Mouse (Mus musculus) frontal cortex, postnatal 36 days (tissue): ENCODE data around the gene Lysmd1.
"Not testable (repeated sequence)": the region's sequence is repeated elsewhere in the genome, so short reads cannot be mapped to it uniquely, and the experiment has no call there.

Experiments used
- DNase-seq, 2 experiments: peaks; one replicate each; pipeline ENCODE4 v3.0.0; 2022; ENCODE audit warnings: low spot score in 2 of 2

The Lysmd1 gene

DNA sequence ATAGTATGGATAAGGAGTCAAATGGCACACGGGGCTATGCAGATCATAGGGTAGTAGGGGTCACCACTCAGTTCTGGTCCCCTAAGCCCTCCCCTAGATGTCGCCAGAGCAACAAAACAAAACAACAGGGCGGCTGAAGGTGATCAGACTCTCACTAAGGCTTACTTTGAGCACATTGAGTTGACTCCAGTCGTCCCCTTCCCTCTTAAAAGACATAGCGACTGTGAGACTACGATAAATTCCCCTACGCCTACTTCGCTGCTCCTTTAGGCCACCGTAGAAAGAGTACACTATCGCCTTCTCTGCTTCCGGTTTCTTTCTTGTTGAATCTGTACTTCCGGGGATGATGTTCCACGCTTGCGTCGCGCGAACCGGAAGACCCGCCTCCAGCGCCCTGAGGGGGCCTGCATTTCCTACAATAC lies at the start of gene Lysmd1, which contains the start of gene Scnm1:
TSS of gene Lysmd1 (plus strand) at position 409 of the 422 bp plus-strand sequence.
TSS of gene Scnm1 (minus strand) at position 332 of the 422 bp plus-strand sequence.
- peak; percentile 88 to 95 for DNase-seq

DNA sequence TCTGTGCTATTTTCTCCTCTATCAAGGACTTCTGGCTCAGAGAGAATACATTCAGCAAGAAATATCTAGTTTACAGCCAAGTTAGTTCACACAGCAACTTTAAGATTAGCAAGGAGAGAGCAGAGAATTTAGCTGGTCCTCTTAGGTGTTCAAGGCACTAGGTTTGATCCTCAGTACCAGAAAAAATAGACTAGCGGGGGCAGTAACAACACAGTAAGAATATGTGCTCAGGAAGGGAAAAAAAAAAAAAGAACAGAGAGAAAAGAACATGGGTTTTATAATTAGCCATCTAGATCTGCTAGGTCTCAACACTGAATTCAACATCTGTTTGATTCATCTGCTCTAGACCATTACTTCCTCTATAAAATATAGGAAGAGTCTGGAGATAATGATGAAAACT lies 45.8 kb upstream of the Lysmd1 start:
- DNase-seq: no peak

DNA sequence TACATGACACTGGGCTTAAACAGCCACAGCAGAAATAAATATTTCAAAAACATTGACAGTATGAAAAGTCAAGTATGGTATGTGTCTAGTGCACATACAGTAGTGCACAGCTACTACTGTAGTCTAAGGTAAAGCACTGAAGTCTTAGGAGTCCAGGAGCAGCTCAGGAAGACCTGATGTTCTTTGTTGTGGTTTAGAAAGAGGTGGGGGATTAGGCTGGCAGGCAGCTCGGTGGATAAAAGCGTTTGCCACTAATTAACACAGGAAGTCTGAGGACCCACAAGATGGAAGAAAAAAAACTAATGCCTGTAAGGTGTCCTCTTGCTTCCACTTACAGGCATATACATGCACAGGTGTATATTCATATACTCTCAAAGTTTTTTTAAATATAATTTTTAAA lies 33.0 kb upstream of the Lysmd1 start:
- DNase-seq: no peak

DNA sequence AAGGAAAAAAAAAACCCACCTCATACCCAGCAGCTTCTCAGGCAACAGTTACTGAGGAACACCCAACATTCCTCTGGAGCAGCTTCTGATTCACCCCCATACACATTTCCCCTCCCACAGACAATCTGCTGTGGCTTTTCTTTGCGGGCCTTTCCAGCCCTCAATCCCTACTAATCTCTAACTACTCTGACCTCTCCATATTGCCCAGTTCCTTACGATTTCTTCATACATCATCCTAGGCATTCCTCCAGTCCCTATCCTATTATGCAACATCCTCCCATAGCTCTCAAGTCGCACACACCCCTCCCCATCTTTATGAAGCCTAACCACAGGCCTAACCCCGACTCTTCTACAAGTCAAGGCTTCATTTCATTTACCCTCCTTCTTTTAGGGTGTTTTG lies 28.8 kb upstream of the Lysmd1 start:
- DNase-seq: peak; percentile 42 to 67

DNA sequence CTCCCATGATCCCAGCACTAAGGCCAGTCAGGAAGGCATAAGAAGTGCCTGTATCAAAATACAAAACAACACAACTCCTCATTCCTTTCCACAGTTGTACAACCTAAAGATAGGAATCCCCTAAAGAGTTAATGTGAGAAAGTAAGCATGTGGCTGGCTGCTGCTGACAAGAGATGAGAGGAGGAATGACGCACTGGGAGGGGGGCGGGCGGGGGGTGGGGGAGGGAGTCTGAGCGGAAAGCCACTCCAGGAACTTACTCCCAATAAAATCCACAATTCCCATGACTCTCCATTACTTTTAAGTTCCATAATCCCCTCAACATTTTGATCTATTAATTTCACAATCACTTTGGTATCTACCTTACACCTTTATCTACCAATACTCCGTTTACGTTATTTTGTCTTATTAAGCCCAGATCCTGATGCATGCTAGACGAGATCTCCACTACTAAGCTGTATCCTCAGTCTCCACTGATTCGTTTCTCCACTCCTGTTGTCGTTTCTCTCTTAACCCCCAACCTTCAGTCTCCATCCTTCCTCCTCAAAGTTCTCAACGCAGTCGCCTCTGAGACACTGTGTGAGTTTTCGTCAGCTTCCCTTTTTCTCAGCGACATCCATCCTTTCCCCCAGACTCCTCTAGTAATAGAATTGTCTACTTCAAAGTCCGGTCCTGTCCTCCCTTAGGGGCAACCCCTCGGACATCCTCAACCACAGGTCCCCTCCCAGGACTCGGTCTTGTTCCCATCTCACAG lies 28.1 kb upstream of the Lysmd1 start:
- DNase-seq: no peak

DNA sequence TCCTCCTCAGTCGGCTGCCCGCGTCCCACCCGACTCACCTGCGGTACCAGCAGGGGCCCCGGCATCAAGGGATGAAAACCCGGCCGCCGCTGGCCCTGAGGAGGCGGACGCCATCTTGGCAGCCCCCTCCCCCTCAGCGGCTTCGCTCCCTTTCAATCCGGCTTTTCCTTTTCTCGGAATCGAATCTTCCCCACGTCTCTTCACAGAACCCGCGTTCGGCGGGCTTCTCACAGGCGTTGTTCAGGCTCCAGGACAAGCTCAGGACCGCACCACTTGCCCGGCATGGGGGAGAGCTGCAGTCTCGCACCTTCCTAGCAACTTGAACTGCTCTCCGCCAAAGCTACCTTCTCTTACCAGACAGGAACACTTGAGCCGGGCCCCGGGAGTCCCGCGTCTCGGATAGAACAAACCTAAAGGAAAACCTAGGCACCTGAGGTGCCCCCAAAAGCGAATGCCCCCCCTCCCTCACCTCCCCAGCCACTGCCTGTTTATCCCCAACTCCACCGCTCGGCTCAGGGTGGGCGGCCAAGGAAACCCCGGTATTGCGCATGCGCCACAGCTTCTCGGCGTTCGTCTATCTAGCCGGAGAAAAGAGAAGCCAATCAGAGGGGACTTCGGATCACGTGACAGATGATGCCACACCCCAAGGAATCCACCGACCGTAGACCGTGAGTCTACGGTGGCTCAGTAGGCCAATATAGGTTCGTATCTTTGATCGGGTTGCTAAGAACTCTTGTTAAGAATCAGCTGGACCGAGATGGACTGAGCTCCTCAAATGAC lies 27.4 kb upstream of the Lysmd1 start, which contains the start of gene Pip5k1a:
TSS of gene Pip5k1a (minus strand) at position 593 of the 780 bp plus-strand sequence.
- peak; percentile 96 to 97 for DNase-seq

DNA sequence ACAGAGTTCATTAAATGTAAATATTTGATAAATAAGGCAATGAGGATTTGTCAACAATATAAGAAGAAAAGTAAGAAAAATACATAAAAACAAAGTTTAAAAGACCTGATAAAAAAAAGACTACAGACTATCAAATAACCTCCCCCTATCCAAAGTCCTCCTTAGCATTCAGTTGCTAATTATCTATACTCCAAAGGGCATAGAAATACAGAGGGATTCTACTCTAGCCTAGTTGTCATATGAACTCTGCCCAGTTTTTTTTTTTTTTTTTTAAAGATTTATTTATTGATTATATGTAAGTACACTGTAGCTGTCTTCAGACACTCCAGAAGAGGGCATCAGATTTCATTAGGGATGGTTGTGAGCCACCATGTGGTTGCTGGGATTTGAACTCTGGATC lies 26.6 kb upstream of the Lysmd1 start:
- not testable (repeated sequence) for DNase-seq

DNA sequence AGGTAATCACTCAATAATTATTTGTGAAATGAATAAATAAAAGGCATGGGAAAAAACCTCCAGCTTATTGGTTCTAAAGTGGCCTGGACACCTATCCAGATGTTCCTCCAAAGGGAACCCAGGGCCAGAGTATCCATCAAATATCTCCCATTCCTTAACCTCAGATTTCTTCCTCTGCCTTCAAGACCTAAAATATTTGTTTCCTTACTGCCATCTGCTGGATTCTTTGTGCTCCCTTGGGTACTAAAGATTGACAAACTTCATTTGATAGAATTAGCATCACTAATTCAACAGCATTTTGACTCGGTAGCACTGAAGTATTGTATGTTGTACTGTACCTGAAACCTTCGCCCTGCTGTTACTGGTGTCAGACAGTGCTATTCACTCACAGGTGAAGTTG lies 26.0 kb upstream of the Lysmd1 start:
- DNase-seq: no peak

DNA sequence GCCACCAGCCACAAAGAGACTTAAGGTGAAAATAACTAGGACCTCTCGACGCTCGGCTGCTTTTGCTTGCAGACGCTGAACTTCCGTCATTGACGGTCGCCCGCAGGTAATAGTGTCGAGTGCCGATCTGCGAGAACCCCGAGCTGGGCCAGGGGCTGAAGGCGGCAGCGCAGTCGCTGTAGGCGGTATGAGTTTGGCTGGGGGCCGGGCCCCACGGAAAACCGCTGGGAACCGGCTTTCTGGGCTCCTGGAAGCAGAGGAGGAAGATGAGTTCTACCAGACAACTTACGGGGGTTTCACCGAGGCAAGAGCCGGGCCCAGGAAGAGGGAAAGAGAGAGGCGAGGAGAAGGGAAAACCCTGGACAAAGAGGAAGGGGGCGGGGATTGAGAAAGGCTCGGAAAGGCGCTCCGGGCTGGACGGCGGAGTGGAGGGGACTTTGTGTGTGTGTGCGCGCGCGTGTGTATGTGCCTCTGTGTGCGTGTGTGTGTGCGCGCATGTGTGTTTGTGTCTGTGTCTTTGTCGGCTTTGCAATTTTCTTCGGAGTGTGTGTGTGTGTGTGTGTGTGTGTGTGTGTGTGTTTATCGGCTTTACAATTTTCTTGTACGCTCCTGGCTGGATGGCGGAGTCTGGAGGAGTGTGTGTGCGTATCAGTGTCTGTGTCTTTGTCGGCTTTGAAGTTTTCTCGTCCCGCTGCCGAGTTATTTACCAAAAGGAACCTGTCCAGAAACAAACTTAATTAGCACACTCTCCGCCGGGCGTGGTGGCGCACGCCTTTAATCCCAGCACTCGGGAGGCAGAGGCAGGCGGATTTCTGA lies 22.8 kb upstream of the Lysmd1 start, which contains the start of gene Vps72:
TSS of gene Vps72 (plus strand) at position 112 of the 816 bp plus-strand sequence.
- peak; percentile 94 for DNase-seq

DNA sequence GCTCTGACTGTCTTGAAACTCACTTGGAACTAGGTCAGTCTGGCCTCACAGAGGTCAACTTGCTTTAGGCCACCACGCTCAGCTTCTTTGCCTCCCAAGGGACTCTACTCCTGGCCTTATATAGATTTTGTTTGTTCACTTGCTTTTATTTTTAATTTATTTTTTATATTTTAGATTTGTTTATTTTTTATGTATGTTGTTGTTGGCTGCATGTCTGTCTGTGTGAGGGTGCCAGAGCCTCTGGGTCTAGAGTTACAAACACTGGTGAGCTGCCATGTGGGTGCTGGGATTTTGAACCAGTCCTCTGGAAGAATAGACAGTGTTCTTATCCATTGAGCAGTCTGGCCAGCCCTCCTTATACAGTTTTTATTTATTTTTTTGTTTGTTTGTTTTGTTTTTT lies 21.1 kb upstream of the Lysmd1 start:
- no peak for DNase-seq

DNA sequence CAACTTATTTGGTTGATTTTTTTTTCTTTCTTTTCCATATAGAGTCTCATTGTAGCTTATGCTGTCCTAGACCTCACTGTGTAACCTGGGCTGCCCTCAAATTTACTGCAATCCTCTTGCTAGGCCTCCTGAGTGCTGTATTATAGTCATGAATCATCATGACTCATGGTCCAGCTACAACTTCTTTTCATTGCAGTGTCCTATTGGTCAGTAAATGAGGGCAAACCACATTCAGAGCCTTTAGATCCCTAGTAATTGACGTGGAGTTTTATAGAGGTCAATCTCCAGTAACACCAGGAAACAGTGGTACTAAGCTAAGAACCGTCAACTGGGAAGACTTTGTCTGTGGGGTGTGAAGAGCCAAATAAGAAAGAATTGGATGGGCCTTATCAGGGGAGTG lies 16.1 kb upstream of the Lysmd1 start:
- DNase-seq: no peak

DNA sequence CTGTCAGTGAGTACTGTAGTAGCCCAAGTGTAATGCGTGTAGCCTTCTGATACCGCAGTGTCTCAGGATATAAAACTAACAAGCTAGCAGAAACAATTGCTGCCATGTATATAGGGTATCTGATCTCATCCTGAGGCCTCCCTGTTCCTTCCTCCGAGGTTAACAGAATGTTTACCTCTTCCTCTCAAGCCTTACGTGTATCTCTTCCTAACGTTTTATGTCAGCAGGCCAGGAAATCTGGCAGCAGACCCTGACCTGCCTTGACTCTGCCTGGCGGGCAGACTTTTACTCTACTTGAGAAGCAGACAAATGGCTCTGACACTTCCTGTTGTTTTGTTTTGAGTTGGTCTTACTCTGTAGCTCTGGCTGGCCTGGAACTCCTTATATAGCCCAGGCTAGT lies 12.3 kb upstream of the Lysmd1 start:
- no peak for DNase-seq

DNA sequence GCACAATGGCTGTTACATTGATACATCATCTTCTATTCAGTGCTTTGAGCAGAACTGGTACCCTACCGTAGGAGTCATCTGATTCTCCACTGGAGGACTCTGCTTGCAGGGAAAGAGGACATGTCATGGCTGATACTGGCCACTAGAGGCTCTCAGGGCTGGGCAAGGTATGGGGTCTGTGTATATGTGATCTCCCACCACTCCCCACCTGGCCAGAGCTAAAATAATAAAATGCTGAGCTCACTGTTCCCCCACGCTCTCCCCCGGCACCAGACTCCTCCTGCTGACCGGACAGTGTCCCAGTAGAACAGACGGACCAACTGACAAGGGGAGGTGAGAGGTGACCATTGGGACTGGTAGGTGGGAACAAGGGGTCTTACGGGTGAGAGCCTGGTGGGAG lies 9.6 kb upstream of the Lysmd1 start, which contains the start of gene Tmod4:
TSS of gene Tmod4 (plus strand) at position 231 of the 400 bp plus-strand sequence.
- DNase-seq: no peak

DNA sequence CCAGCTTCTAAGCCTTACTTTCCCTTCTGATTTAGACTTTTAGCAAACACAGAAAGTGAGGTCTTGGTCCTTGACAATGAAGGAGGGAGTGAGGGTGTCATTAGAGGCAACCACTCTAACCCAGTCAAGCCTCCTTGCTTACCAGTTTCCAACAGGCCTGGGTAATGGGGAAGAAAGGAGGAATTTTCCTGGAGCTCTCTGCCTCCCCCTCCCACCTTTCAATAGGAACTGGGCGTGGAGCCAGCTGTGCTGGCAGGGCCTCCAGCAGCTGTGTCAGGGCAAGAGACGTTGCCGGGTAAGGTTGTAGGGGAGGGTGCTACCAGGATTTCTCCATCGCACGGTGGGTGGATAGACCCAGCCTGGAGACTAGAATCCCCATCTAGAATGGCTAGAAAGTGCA lies 8.9 kb upstream of the Lysmd1 start:
- DNase-seq: peak in 1 of 2 experiments; percentile 39

DNA sequence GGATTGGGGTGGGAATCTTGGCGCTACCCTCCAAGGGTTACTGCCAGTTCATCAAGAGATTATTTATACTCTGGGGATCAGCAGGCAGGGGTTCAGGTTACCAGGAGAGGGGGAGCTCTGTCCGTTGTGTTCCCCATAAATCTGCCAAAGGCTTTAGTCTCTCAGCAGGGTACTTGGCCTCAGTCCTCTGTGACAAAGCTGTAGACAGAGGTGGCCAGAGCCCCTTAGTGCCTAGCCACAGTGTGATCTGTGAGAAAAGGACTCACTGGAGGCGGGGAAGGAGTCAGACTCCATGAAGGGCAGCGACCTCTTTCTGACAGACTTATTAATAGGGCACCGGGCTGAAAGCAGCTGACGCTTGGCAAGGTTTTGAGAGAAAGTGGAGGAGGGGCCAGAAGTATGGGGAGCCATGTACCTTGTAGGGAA lies 4.6 kb upstream of the Lysmd1 start:
- DNase-seq: no peak

DNA sequence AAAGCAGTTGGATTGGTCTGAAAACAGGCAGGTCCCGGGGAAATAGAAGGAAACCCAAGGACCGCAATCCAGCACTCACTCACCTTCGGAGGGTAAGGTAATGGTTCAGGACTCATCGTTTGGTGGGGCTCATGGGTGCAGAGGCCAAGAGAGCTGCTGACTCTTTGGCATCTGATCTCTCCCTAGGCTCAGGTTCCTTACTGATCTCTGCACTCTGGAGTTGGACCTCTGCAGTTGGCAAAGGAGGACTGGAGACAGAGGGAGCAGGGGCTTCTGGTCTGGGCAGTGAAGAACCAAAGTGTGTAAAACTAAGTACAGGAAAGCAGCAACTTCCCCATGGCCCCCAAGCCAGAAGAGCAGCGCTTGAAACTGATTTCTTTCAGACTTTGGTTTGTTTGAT lies 3.8 kb upstream of the Lysmd1 start:
- DNase-seq: no peak

DNA sequence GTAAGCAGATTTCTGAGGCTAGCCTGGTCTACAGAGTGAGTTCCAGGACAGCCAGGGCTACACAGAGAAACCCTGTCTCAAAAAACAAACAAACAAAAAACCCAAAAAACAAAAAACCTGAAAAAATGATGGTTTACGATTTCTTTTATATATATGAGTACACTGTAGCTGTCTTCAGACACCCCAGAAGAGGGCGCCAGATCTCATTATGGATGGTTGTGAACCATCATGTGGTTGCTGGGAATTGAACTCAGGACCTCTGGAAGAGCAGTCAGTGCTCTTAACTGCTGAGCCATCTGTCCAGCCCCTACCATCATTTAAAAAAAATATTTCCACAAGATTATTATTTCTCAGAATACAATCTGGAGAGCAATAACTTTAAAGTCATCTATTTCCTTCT lies 1.5 kb upstream of the Lysmd1 start:
- not testable (repeated sequence) for DNase-seq

DNA sequence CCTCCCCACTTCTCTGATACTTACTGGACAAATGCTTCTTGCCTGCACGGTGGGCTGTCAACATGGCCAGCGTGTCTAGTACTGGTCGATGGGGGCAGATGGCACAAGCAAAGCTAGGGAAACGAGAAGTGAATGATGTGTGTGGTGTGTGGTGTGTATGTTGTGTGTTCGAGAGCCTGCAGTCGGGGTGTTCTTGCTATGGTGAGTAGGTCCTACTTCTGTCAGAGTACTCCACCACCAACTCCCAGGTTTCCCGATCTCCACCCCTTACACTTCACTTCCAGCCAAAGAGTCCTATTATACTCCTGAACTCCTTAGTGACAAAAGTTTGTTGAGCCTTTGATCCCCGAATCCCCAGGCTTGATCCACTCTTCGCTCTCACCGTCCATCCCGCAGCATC lies 712 bp upstream of the Lysmd1 start:
- no peak for DNase-seq

DNA sequence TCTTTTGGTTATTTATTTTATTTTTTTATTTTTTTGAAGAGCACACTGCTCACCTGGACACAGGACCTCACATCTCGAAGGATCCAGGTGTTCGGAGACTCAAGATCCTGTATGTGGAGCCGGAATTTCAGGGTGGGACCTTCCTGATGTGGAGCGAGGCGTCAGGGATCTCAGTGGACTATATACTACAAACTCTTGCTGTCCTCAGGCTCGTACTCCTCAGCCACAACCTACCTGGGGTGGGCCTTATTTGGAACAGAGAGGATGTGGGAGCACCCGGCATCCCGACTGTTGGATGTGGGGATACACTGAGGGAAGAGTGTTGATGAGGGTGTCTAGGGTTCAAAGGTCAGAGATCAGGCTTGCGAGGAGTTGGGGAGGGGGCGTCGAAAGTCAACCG lies 245 bp downstream of the Lysmd1 start:
- not testable (repeated sequence) for DNase-seq

DNA sequence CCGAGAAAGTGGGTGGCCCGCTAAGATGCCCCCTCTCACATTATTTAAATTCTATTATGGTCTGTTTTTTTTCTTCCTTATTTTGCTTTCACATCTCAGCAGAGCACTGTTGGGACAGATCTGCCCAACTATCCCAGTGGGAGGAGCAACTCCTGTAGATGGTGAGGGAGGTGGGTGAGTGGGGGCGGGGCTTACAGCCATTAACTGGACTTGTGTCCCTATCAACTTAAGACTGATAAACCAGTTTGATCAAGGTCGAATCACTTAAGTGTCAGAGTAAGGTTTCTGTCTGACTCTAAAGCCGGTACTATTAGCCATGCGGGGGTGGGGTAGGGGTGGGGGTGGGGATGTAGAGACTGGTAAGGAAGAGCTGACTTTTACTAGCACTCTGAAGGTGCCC lies 1.1 kb downstream of the Lysmd1 start:
- peak in 1 of 2 experiments; percentile 43 for DNase-seq

DNA sequence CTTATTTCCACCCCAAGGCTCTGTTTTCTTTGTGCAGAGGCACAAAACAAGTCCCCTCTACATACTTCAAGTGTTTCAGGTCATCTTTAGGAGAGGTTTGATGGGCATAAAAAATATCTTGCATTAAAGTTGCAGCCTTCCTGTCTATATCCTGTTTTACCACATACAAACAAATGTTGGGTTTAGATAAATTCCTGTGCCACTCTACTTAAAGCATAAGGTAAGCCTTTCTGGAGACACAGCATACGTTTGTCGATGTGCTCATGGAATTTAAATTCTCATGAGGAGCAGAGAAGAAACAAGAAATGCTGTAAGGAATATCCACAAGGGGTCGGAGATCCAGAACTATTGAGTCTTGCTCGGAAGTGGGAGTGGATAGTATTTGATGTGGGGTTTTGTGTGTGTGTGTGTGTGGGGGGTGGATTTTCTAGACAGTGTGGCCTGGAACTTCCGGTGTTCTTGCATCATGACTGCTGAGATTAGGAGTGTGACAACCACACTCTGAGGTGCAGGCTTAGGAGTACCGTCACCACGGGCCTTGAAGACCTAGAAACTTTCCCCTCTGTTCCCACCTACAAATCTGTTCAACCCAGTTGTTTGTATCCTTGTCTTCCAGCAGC lies 1.7 kb downstream of the Lysmd1 start:
- no peak for DNase-seq
